Mouse (Mus musculus): Measurements from ENCODE around the gene Mpeg1.

GRCm38 (mm10) chr19:12499485-12499884, 38.9 kb downstream of the Mpeg1 start:
- TF ChIP-seq CTCF (IDR thresholded peaks at IDR 0.05; ENCODE audit: insufficient read depth, low read depth, low read length) (no peak), POLR2A (IDR thresholded peaks at IDR 0.05; ENCODE audit: insufficient read depth, low read depth, low read length) (no peak)

Measured in olfactory bulb, adult 2 months (tissue).